Mouse (Mus musculus): ENCODE data around the gene Gm12216. TPM values are rescaled to one million over a fixed set of nuclear protein-coding genes. Genes with fewer than 3 reads are reported as not detected.
"Not testable (repeated sequence)": the region's sequence is repeated elsewhere in the genome, so short reads cannot be mapped to it uniquely, and the experiment has no call there.

Gene Gm12216
- polyA plus RNA-seq, 1 experiment from 2014 or later, result 0.51 TPM

DNA sequence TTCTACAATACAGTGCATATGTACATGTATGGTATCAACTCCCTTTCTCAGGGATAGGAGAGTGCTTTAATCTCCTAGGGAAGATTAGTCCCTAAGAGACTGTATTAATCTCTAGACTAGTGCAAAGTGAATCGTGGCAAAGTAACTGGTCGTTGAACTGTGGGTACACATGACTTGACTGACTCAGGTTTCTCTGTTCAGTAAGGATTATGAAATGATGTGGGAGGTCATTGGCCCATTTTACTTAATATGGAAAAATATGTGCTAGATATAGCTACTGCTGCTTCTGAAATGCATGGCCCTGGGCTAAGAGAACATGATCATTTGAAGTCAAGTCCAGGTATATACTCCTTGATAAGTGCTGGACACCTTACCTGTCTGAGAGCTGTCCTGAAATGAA, 24.2 kb upstream of the Gm12216 start:
- 75% methylated on average over 2 of the region's 2 CpGs for WGBS
- DNase-seq (ENCODE audit: low spot score) (no peak), ATAC-seq (replicated peaks; ENCODE audit: low FRiP score) (no peak)
- Histone ChIP-seq H3K36me3 (ENCODE audit: control insufficient read depth, insufficient read depth, low read length) (no peaks in the 10 kb centered on the region), H3K9me3 (ENCODE audit: control insufficient read depth, low read length) (no peaks in the 10 kb centered on the region), H3K4me2 (no peak overlapping the region), H3K4me1 (replicated peaks; ENCODE audit: control insufficient read depth, insufficient read depth, low read length) (no peaks in the 10 kb centered on the region), H3K9ac (ENCODE audit: low read depth, low read length) (no peak overlapping the region), H3K4me3 (ENCODE audit: low read depth, low read length) (no peak overlapping the region), H3K27me3 (replicated peaks; ENCODE audit: control insufficient read depth, insufficient read depth, low read length) (no peaks in the 10 kb centered on the region), H3K27ac (ENCODE audit: low read depth, low read length) (no peak overlapping the region)

DNA sequence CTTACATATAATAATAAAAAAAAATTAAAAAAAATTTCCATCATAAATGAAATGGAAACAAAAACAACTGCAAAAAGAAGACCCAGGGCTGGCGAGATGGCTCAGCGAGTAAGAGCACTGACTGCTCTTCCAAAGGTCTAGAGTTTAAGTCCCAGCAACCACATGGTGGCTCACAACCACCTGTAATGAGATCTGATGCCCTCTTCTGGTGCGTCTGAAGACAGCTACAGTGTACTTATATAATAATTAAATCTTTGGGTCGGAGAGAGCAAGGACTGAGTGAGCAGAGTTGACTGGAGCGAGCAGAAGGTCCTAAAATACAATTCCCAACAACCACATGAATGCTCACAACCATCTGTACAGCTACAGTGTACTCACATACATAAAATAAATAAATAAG, 19.0 kb upstream of the Gm12216 start:
- H3K27ac ChIP-seq (ENCODE audit: low read depth, low read length); ATAC-seq (replicated peaks; ENCODE audit: low FRiP score): not testable (repeated sequence)
- WGBS, result 85% methylated on average over 5 of the region's 5 CpGs

DNA sequence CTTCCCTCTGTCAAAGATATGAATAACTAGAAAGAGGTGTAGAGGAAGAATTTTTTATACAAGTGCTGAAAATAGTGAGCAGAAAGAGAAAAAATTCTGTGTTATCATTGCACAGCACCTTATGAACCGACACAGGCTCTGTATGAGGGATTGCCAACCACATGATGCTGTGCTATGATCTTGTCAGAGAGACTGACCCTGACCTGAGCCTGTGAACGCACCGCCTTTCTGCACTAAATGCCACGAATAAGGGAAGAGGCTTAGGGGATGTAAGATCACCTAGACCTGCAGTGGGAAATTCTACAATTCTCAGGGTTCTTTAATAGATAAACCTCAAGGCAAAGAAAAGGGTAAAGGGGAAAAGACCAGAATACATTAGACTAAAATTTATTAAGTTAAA, 17.4 kb upstream of the Gm12216 start:
- no peaks in the 10 kb centered on the region for H3K4me1 ChIP-seq (replicated peaks; ENCODE audit: control insufficient read depth, insufficient read depth, low read length)
- no peak overlapping the region for H3K4me2 ChIP-seq
- H3K27ac ChIP-seq (ENCODE audit: low read depth, low read length), result no peak overlapping the region
- H3K4me3 ChIP-seq (ENCODE audit: low read depth, low read length), result no peak overlapping the region
- H3K36me3 ChIP-seq (ENCODE audit: control insufficient read depth, insufficient read depth, low read length), result no peaks in the 10 kb centered on the region; the same call in 1 of the 2 replicates
- H3K27me3 ChIP-seq (replicated peaks; ENCODE audit: control insufficient read depth, insufficient read depth, low read length), result no peaks in the 10 kb centered on the region
- no peak for ATAC-seq (replicated peaks; ENCODE audit: low FRiP score)
- WGBS, result 77% methylated on average over 4 of the region's 4 CpGs
- DNase-seq (ENCODE audit: low spot score), result no peak
- no peaks in the 10 kb centered on the region for H3K9me3 ChIP-seq (ENCODE audit: control insufficient read depth, low read length)
- no peak overlapping the region for H3K9ac ChIP-seq (ENCODE audit: low read depth, low read length)

More for the DNA sequence above, 19.0 kb upstream of the Gm12216 start:
- not testable (repeated sequence) for H3K36me3 ChIP-seq (ENCODE audit: control insufficient read depth, insufficient read depth, low read length); H3K4me3 ChIP-seq (ENCODE audit: low read depth, low read length); H3K9ac ChIP-seq (ENCODE audit: low read depth, low read length); H3K27me3 ChIP-seq (replicated peaks; ENCODE audit: control insufficient read depth, insufficient read depth, low read length); H3K4me2 ChIP-seq; DNase-seq (ENCODE audit: low spot score); H3K9me3 ChIP-seq (ENCODE audit: control insufficient read depth, low read length); H3K4me1 ChIP-seq (replicated peaks; ENCODE audit: control insufficient read depth, insufficient read depth, low read length)

DNA sequence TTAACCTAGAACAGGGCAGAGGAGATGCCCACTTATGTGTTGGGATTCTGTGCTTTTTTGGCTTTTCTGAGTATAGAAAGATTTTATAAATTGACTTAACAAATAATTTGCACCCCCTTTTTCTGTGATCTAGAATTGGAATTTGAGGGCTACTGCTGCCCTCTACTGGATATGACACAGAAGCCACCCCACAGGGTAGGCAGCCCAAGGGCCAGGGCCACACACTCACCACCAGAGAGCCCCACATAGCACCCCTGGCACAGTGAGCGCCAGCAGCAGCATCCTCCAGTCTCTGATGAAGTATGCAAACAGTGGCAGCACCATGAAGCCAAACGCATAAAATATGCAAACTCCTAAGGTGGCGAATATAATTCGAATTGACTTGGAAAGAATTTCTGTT, 15.7 kb upstream of the Gm12216 start:
- H3K4me3 ChIP-seq (ENCODE audit: low read depth, low read length), result no peak overlapping the region
- no peak overlapping the region for H3K4me2 ChIP-seq
- H3K4me1 ChIP-seq (replicated peaks; ENCODE audit: control insufficient read depth, insufficient read depth, low read length), result no peaks in the 10 kb centered on the region
- H3K27me3 ChIP-seq (replicated peaks; ENCODE audit: control insufficient read depth, insufficient read depth, low read length), result no peaks in the 10 kb centered on the region
- whole genome bisulfite sequencing, result 69% methylated on average over 4 of the region's 4 CpGs
- H3K27ac ChIP-seq (ENCODE audit: low read depth, low read length), result no peak overlapping the region
- no peak for DNase-seq (ENCODE audit: low spot score)
- no peaks in the 10 kb centered on the region for H3K9me3 ChIP-seq (ENCODE audit: control insufficient read depth, low read length)
- H3K9ac ChIP-seq (ENCODE audit: low read depth, low read length), result no peak overlapping the region
- no peak for ATAC-seq (replicated peaks; ENCODE audit: low FRiP score)
- no peaks in the 10 kb centered on the region; the same call in 1 of the 2 replicates for H3K36me3 ChIP-seq (ENCODE audit: control insufficient read depth, insufficient read depth, low read length)

DNA sequence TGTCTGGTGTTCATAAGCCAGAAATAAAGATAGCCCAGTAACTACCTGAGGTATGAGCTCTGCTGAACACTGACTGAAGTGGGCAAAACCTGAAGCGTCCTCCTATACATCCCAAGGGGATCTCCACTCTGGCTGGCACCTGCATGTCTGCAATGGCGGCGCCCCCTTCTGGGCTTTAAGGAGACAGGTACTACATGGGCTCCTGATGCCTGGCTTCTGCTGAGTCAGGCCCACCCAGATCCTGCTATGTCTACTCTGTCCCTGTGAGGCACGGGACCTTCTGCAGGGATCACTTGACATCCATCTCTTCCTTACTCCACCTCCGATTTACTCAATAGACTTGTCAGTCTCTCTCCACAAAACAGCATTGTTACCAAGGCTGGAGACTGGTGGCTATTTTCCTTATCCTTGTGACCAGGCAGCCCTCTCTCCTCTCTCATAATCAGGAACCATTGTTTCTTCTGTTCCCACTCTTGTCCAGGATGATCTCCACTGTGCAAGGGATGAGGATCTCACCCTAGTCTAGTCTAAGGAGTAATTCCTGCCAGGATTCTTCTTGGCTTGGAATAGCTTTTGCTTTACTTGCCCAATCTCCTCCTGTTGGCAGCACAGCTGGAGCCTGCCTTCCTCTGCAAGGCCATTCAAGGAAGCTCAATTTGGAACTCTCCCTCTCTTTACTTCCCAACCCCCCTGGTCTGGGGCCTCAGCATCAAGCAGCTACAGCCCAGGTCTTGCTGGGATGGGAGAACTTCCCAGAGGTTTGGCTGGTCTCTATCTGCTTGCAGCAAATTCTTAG, 15.1 kb upstream of the Gm12216 start:
- WGBS, result 67% methylated on average over 5 of the region's 5 CpGs
- H3K9ac ChIP-seq (ENCODE audit: low read depth, low read length); ATAC-seq (replicated peaks; ENCODE audit: low FRiP score); H3K27ac ChIP-seq (ENCODE audit: low read depth, low read length); DNase-seq (ENCODE audit: low spot score); H3K27me3 ChIP-seq (replicated peaks; ENCODE audit: control insufficient read depth, insufficient read depth, low read length); H3K36me3 ChIP-seq (ENCODE audit: control insufficient read depth, insufficient read depth, low read length); H3K4me3 ChIP-seq (ENCODE audit: low read depth, low read length); H3K4me1 ChIP-seq (replicated peaks; ENCODE audit: control insufficient read depth, insufficient read depth, low read length); H3K4me2 ChIP-seq; H3K9me3 ChIP-seq (ENCODE audit: control insufficient read depth, low read length): not testable (repeated sequence)

DNA sequence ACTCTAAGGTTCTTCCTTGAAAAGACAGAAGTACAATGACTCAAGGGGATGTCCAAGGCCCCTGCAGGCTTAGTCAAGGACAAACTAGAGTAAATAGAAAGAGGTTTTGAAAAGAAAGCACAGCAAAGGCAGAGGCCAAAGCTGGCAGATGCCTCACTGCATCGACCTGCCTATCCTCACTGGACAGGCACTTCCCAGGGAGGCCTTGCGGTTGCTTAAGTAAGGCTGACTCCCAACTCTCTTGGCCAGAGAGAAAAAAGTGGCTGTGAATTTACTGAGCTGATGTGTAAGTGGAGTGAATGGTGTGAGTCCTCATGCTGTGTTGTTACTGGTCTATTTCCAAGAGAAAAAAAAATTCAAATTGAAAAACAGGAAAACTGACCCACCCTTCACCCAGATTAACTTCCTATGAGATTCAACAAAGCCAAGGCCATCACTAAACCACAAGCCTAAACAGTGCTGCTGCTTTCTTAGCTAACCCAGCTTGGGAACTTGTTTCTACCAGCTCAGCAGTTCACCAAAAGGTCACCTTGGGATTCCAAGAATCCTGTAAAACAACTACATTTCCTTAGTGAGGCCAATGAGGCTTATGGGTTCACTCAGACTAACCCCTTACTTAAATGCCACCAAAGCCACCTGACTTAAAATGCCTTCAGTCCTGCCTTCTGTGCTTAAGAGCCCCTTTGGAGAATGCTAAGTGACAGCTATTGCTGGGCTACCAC, 12.9 kb upstream of the Gm12216 start:
- Histone ChIP-seq H3K9ac (ENCODE audit: low read depth, low read length) (no peak overlapping the region), H3K9me3 (ENCODE audit: control insufficient read depth, low read length) (no peaks in the 10 kb centered on the region), H3K36me3 (ENCODE audit: control insufficient read depth, insufficient read depth, low read length) (no peaks in the 10 kb centered on the region; the same call in 1 of the 2 replicates), H3K27ac (ENCODE audit: low read depth, low read length) (no peak overlapping the region), H3K4me2 (no peak overlapping the region), H3K27me3 (replicated peaks; ENCODE audit: control insufficient read depth, insufficient read depth, low read length) (no peaks in the 10 kb centered on the region), H3K4me1 (replicated peaks; ENCODE audit: control insufficient read depth, insufficient read depth, low read length) (no peaks in the 10 kb centered on the region), H3K4me3 (ENCODE audit: low read depth, low read length) (no peak overlapping the region)
- DNase-seq (ENCODE audit: low spot score) (no peak), ATAC-seq (replicated peaks; ENCODE audit: low FRiP score) (no peak)
- WGBS, result 87% methylated on average over 2 of the region's 2 CpGs

DNA sequence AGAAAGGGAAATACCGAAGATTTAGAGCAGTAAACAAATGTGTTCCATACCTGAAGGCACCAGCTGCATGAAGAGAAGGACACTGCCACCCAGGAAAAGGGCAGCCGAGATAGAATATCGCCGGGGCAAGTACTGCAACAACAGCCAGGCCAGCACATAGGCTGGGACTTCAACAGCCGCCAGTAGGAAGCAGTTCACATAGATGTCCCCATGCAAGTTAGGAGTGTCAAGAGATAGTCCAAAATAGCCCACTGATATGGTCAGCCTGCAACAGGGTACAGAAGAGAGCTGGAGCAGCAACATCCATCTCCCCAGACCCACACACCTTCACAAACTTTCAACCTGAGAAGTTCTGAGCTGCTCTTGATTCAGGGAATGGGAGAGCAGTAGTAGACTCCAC, 10.1 kb upstream of the Gm12216 start:
- DNase-seq (ENCODE audit: low spot score), result no peak
- Histone ChIP-seq H3K4me2 (no peak overlapping the region), H3K27ac (ENCODE audit: low read depth, low read length) (no peak overlapping the region), H3K27me3 (replicated peaks; ENCODE audit: control insufficient read depth, insufficient read depth, low read length) (no peaks in the 10 kb centered on the region), H3K36me3 (ENCODE audit: control insufficient read depth, insufficient read depth, low read length) (no peaks in the 10 kb centered on the region; the same call in 1 of the 2 replicates), H3K9me3 (ENCODE audit: control insufficient read depth, low read length) (no peaks in the 10 kb centered on the region), H3K4me3 (ENCODE audit: low read depth, low read length) (no peak overlapping the region), H3K9ac (ENCODE audit: low read depth, low read length) (no peak overlapping the region), H3K4me1 (replicated peaks; ENCODE audit: control insufficient read depth, insufficient read depth, low read length) (no peaks in the 10 kb centered on the region)
- ATAC-seq (replicated peaks; ENCODE audit: low FRiP score), result no peak
- WGBS, result 88% methylated on average over 5 of the region's 5 CpGs

DNA sequence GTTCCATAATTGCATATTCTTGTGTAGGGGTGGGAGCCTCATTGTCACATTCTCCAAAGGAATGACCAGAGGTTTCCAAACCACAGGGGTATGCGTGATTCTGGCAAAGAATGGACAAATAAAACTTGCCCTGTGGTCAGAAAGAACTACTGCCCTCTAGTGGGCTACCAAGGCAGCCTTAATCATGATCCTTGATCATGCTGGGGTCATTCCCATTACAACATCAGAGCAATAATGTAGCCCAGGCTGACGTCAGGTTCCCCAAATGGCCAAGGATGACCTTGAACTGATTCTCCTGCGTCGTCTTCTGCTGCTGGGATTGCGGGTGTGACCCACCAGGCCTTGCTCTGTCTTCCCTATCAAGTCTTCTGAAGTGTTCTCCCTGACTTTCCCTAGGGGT, 9.3 kb upstream of the Gm12216 start:
- 31% methylated on average over 5 of the region's 5 CpGs for WGBS

More for the DNA sequence above, 9.3 kb upstream of the Gm12216 start:
- not testable (repeated sequence) for H3K4me3 ChIP-seq (ENCODE audit: low read depth, low read length); H3K9me3 ChIP-seq (ENCODE audit: control insufficient read depth, low read length); H3K9ac ChIP-seq (ENCODE audit: low read depth, low read length); ATAC-seq (replicated peaks; ENCODE audit: low FRiP score); H3K36me3 ChIP-seq (ENCODE audit: control insufficient read depth, insufficient read depth, low read length); H3K4me1 ChIP-seq (replicated peaks; ENCODE audit: control insufficient read depth, insufficient read depth, low read length); H3K27ac ChIP-seq (ENCODE audit: low read depth, low read length); H3K27me3 ChIP-seq (replicated peaks; ENCODE audit: control insufficient read depth, insufficient read depth, low read length); DNase-seq (ENCODE audit: low spot score); H3K4me2 ChIP-seq

Measured in liver, embryonic 11.5 days (tissue).